9 mouse cellular contexts compared by ENCODE assay signal in genomic region chr9:32508118-32508517, GRCm38 (mm10). TPM values are rescaled to one million over a fixed set of nuclear protein-coding genes. Genes with fewer than 3 reads are reported as not detected.
A peak's percentile ranks its signal among the peaks of the same experiment; 100 is the strongest.
DNase-seq lines count a peak whose midpoint lies in the region; ATAC-seq and TF ChIP-seq lines count a peak whose summit lies in the region.
"Had no signal": no experiment of that assay in that cellular context is flagged by ENCODE, and none has a peak within 500 bp of the region (broad histone marks: within the 10 kb centered on the region; RNA-seq: fewer than 3 reads in every experiment).

No protein-coding gene starts in this region.

- no peaks in the 10 kb centered on the region for H3K27me3 ChIP-seq in heart, postnatal 0 days (ENCODE audit: control insufficient read depth, insufficient read depth, low read length)
- H3K27me3 ChIP-seq in heart, embryonic 12.5 days (replicated peaks) = no peaks in the 10 kb centered on the region
- H3K27me3 ChIP-seq in spleen, adult 2 months (ENCODE audit: control insufficient read depth, insufficient read depth, low read length) = no peaks in the 10 kb centered on the region
- no peaks in the 10 kb centered on the region for H3K27me3 ChIP-seq in intestine, postnatal 0 days (replicated peaks; ENCODE audit: control insufficient read depth, insufficient read depth, low read length)
- H3K27me3 ChIP-seq in small intestine, adult 2 months (ENCODE audit: control insufficient read depth, insufficient read depth, low read length) = no peaks in the 10 kb centered on the region
- no peaks in the 10 kb centered on the region for H3K27me3 ChIP-seq in forebrain, embryonic 16.5 days (replicated peaks; ENCODE audit: control insufficient read depth, insufficient read depth, low read length)

- TF ChIP-seq POLR2A in spleen, adult 2 months (IDR thresholded peaks at IDR 0.05; ENCODE audit: low read depth, low read length) = no peak
- no peak for TF ChIP-seq POLR2A in small intestine, adult 2 months (IDR thresholded peaks at IDR 0.05; ENCODE audit: low read depth, low read length)

- H3K27ac ChIP-seq in heart, postnatal 0 days (ENCODE audit: low read depth) = peak overlapping the region; percentile 79
- H3K27ac ChIP-seq in heart, embryonic 12.5 days (ENCODE audit: poor library complexity, severe bottlenecking) = no peak overlapping the region
- peak overlapping the region; percentile 81 for H3K27ac ChIP-seq in spleen, adult 2 months (ENCODE audit: insufficient read depth, low read length)
- H3K27ac ChIP-seq in intestine, postnatal 0 days (ENCODE audit: low read depth, low read length) = 0 out of 2 replicates have a peak overlapping the region, but pooled peaks have one; percentile 17
- H3K27ac ChIP-seq in small intestine, adult 2 months (ENCODE audit: insufficient read depth, low read depth, low read length) = peak overlapping the region; percentile 77
- no peak overlapping the region for H3K27ac ChIP-seq in forebrain, embryonic 16.5 days (ENCODE audit: low read length)

- no peaks in the 10 kb centered on the region for H3K36me3 ChIP-seq in heart, postnatal 0 days (replicated peaks; ENCODE audit: control insufficient read depth, insufficient read depth, low read length)
- no peaks in the 10 kb centered on the region for H3K36me3 ChIP-seq in heart, embryonic 12.5 days
- H3K36me3 ChIP-seq in spleen, adult 2 months (ENCODE audit: control insufficient read depth, insufficient read depth, low read length) = no peaks in the 10 kb centered on the region
- H3K36me3 ChIP-seq in intestine, postnatal 0 days (ENCODE audit: control insufficient read depth, insufficient read depth) = no peaks in the 10 kb centered on the region
- no peaks in the 10 kb centered on the region for H3K36me3 ChIP-seq in small intestine, adult 2 months (ENCODE audit: control insufficient read depth, insufficient read depth, low read length)
- no peaks in the 10 kb centered on the region for H3K36me3 ChIP-seq in forebrain, embryonic 16.5 days (ENCODE audit: control insufficient read depth, insufficient read depth)

- peaks cover 4% of the 10 kb centered on the region; the same call in 1 of the 2 replicates for H3K4me1 ChIP-seq in heart, postnatal 0 days (ENCODE audit: control insufficient read depth, insufficient read depth)
- peaks cover 49% of the 10 kb centered on the region for H3K4me1 ChIP-seq in heart, embryonic 12.5 days (replicated peaks)
- H3K4me1 ChIP-seq in spleen, adult 2 months (ENCODE audit: control insufficient read depth, insufficient read depth, insufficient read length) = peaks cover 90% of the 10 kb centered on the region
- H3K4me1 ChIP-seq in intestine, postnatal 0 days (replicated peaks; ENCODE audit: control insufficient read depth, insufficient read depth, low read length) = no peaks in the 10 kb centered on the region
- peaks cover 21% of the 10 kb centered on the region; the same call in 1 of the 2 replicates for H3K4me1 ChIP-seq in small intestine, adult 2 months (ENCODE audit: control insufficient read depth, insufficient read depth, insufficient read length, low read length)
- H3K4me1 ChIP-seq in forebrain, embryonic 16.5 days (replicated peaks; ENCODE audit: control insufficient read depth, insufficient read depth, low read length) = no peaks in the 10 kb centered on the region

- no peak for ATAC-seq in heart, postnatal 0 days (ENCODE audit: insufficient read depth, low read depth)
- ATAC-seq in heart, embryonic 12.5 days (ENCODE audit: insufficient number of reproducible peaks, low FRiP score) = no peak
- no peak for ATAC-seq in intestine, postnatal 0 days
- no peak for ATAC-seq in forebrain, embryonic 16.5 days

- no peak for DNase-seq in heart, postnatal 0 days (ENCODE audit: low spot score)
- no peak for DNase-seq in spleen, adult 2 months (ENCODE audit: low read depth in 1 of 2, low spot score in 2 of 2)
- no peak for DNase-seq in spleen, postnatal 36 days (ENCODE audit: low spot score in 2 of 2)
- DNase-seq in gastrocnemius, postnatal 4 days (ENCODE audit: low spot score in 2 of 2) = no peak
- DNase-seq: cerebellum, postnatal 14 days had no signal

- H3K9me3 ChIP-seq in heart, postnatal 0 days (replicated peaks; ENCODE audit: control insufficient read depth, low read length) = no peaks in the 10 kb centered on the region
- no peaks in the 10 kb centered on the region for H3K9me3 ChIP-seq in heart, embryonic 12.5 days (replicated peaks)
- H3K9me3 ChIP-seq in intestine, postnatal 0 days (ENCODE audit: control insufficient read depth) = no peaks in the 10 kb centered on the region
- H3K9me3 ChIP-seq in forebrain, embryonic 16.5 days (ENCODE audit: control insufficient read depth, low read length) = no peaks in the 10 kb centered on the region

- no peak for TF ChIP-seq EP300 in heart, postnatal 0 days (IDR thresholded peaks at IDR 0.05; ENCODE audit: low read depth)

- H3K9ac ChIP-seq in heart, postnatal 0 days (replicated peaks; ENCODE audit: low read depth, low read length) = no peak overlapping the region
- no peak overlapping the region for H3K9ac ChIP-seq in heart, embryonic 12.5 days
- no peak overlapping the region for H3K9ac ChIP-seq in intestine, postnatal 0 days (ENCODE audit: low read depth, low read length)
- no peak overlapping the region for H3K9ac ChIP-seq in forebrain, embryonic 16.5 days (replicated peaks; ENCODE audit: low read depth, low read length)

- 0 out of 2 replicates have a peak overlapping the region, but pooled peaks have one; percentile 3 for H3K4me2 ChIP-seq in heart, postnatal 0 days (ENCODE audit: low read depth, low read length)
- no peak overlapping the region for H3K4me2 ChIP-seq in heart, embryonic 12.5 days
- no peak overlapping the region for H3K4me2 ChIP-seq in intestine, postnatal 0 days (replicated peaks; ENCODE audit: low read depth)
- no peak overlapping the region for H3K4me2 ChIP-seq in forebrain, embryonic 16.5 days (ENCODE audit: low read length)

- no peak for TF ChIP-seq CTCF in heart, postnatal 0 days (IDR thresholded peaks at IDR 0.05; ENCODE audit: low read depth)
- TF ChIP-seq CTCF in spleen, adult 2 months (IDR thresholded peaks at IDR 0.05; ENCODE audit: extremely low read depth, insufficient read depth, insufficient read length, insufficient replicate concordance) = no peak
- no peak for TF ChIP-seq CTCF in intestine, postnatal 0 days (IDR thresholded peaks at IDR 0.05; ENCODE audit: low read depth)
- no peak for TF ChIP-seq CTCF in small intestine, adult 2 months (IDR thresholded peaks at IDR 0.05; ENCODE audit: extremely low read depth, insufficient read length, insufficient replicate concordance, low read depth, low read length)

- 52% methylated on average over 8 of the region's 8 CpGs for WGBS in heart, postnatal 0 days
- WGBS in heart, embryonic 12.5 days = 52% methylated on average over 8 of the region's 8 CpGs
- 35% methylated on average over 8 of the region's 8 CpGs for WGBS in spleen, adult 2 months
- WGBS in intestine, postnatal 0 days = 75% methylated on average over 8 of the region's 8 CpGs
- 64% methylated on average over 8 of the region's 8 CpGs for WGBS in small intestine, adult 2 months
- 72% methylated on average over 8 of the region's 8 CpGs for WGBS in forebrain, embryonic 16.5 days

- no peak overlapping the region for H3K4me3 ChIP-seq in heart, postnatal 0 days (ENCODE audit: low read depth, low read length)
- no peak overlapping the region for H3K4me3 ChIP-seq in heart, embryonic 12.5 days
- H3K4me3 ChIP-seq in spleen, adult 2 months (ENCODE audit: extremely low read depth, insufficient read depth, insufficient read length) = no peak overlapping the region; the same call in 1 of the 2 replicates
- no peak overlapping the region for H3K4me3 ChIP-seq in intestine, postnatal 0 days (ENCODE audit: low read depth, low read length)
- no peak overlapping the region for H3K4me3 ChIP-seq in small intestine, adult 2 months (ENCODE audit: low read depth, low read length)
- no peak overlapping the region for H3K4me3 ChIP-seq in forebrain, embryonic 16.5 days (replicated peaks; ENCODE audit: low read length)

RNA-seq across cellular contexts. Expression of gene Fli1, which starts 34.5 kb away (rescaled TPM):
- total RNA-seq in heart, postnatal 0 days (2014; rRNA removed; ENCODE audit: low replicate concordance) = 25.9 and 29.5 TPM in 2 replicates
- 19.0 and 19.2 TPM in 2 replicates for polyA plus RNA-seq in heart, postnatal 0 days (2015; fragmentation: Nextera tagmentation; extraction: Ambion mirVana)
- polyA plus RNA-seq in heart, embryonic 12.5 days (2016; fragmentation: Nextera tagmentation; extraction: Ambion mirVana) = 20.1 and 20.2 TPM in 2 replicates
- polyA plus RNA-seq in spleen, adult 2 months (2012; rRNA removed) = 24.4 and 31.3 TPM in 2 replicates
- 6.0 and 6.1 TPM in 2 replicates for polyA plus RNA-seq in intestine, postnatal 0 days (2015; fragmentation: Nextera tagmentation; extraction: Ambion mirVana)
- 1.8 and 3.1 TPM in 2 replicates for polyA plus RNA-seq in small intestine, adult 2 months (2012; rRNA removed)
- 7.3 and 7.8 TPM in 2 replicates for polyA plus RNA-seq in forebrain, embryonic 16.5 days (2015; fragmentation: Nextera tagmentation; extraction: Ambion mirVana)
- total RNA-seq in gastrocnemius, postnatal 4 days (2021) = 10 to 100 TPM; 22.3 to 27.9 TPM

Comparison
In these comparisons a context has a peak if more than half of its experiments do, and no peak if none do; other contexts are left out.
1. H3K27ac ChIP-seq: peak in heart, postnatal 0 days (single experiment), spleen, adult 2 months (single experiment), intestine, postnatal 0 days (single experiment) and small intestine, adult 2 months (single experiment); none in heart, embryonic 12.5 days (single experiment) and forebrain, embryonic 16.5 days (single experiment).